Mouse (Mus musculus): Measurements from ENCODE around the gene Cldn13.

GRCm38 (mm10) chr5:134901012-134901643 lies 14.2 kb downstream of the Cldn13 start:
- TF ChIP-seq POLR2A (IDR thresholded peaks at IDR 0.05; ENCODE audit: low read depth, low read length) = no peak
- no peak for TF ChIP-seq CTCF (IDR thresholded peaks at IDR 0.05; ENCODE audit: borderline replicate concordance, insufficient read depth, low read length)
